ENCODE assay signal across 22 mouse cellular contexts in genomic region chr6:68503937-68504336, GRCm38 (mm10).
A peak's percentile ranks its signal among the peaks of the same experiment; 100 is the strongest.
DNase-seq lines count a peak whose midpoint lies in the region; ATAC-seq and TF ChIP-seq lines count a peak whose summit lies in the region.
"Had no signal": no experiment of that assay in that cellular context is flagged by ENCODE, and none has a peak within 500 bp of the region (broad histone marks: within the 10 kb centered on the region; RNA-seq: fewer than 3 reads in every experiment).

No protein-coding gene starts in this region.

- H3K4me3 ChIP-seq in lung, embryonic 14.5 days (ENCODE audit: low read depth, low read length) = no peak overlapping the region
- H3K4me3 ChIP-seq in lung, adult 2 months (replicated peaks; ENCODE audit: extremely low read depth, low read depth, low read length) = no peak overlapping the region
- H3K4me3 ChIP-seq in stomach, postnatal 0 days (ENCODE audit: low read depth, low read length) = no peak overlapping the region
- H3K4me3 ChIP-seq: embryonic facial prominence, embryonic 12.5 days; heart, embryonic 15.5 days; hindbrain, embryonic 15.5 days; kidney, embryonic 15.5 days; neural tube, embryonic 12.5 days had no signal

- H3K27ac ChIP-seq in lung, embryonic 14.5 days (ENCODE audit: low read depth) = no peak overlapping the region
- no peak overlapping the region for H3K27ac ChIP-seq in stomach, postnatal 0 days (replicated peaks)
- H3K27ac ChIP-seq: embryonic facial prominence, embryonic 12.5 days; heart, embryonic 15.5 days; hindbrain, embryonic 15.5 days; kidney, embryonic 15.5 days; neural tube, embryonic 12.5 days had no signal

- H3K4me2 ChIP-seq in lung, embryonic 14.5 days = no peak overlapping the region
- no peak overlapping the region for H3K4me2 ChIP-seq in stomach, postnatal 0 days (replicated peaks; ENCODE audit: low read depth)
- H3K4me2 ChIP-seq: embryonic facial prominence, embryonic 12.5 days; heart, embryonic 15.5 days; hindbrain, embryonic 15.5 days; kidney, embryonic 15.5 days; midbrain, embryonic 11.5 days; neural tube, embryonic 12.5 days had no signal

- peak; percentile 0 for DNase-seq in embryo, embryonic 11 days
- no peak for DNase-seq in embryo, embryonic 9.5 days (ENCODE audit: extremely low spot score)
- DNase-seq in lung, embryonic 14.5 days = peak; percentile 2
- DNase-seq in lung, adult 2 months = no peak
- DNase-seq in R1 (ENCODE audit: low read depth, low spot score) = peak; percentile 7
- DNase-seq in stomach, postnatal 0 days (ENCODE audit: low spot score) = no peak
- no peak for DNase-seq in heart, adult 11 months
- DNase-seq in testis, postnatal 14 days (ENCODE audit: low spot score) = no peak
- DNase-seq: cerebellum, adult 11-12 months; cerebellum, postnatal 10 days; gastrocnemius, postnatal 36 days; heart, postnatal 4 days; kidney, adult 11 months; lung, postnatal 10 days; retina, postnatal 1 day; thymus, adult 2 months had no signal

- no peak overlapping the region for H3K9ac ChIP-seq in lung, embryonic 14.5 days
- no peak overlapping the region for H3K9ac ChIP-seq in stomach, postnatal 0 days (ENCODE audit: low read length)
- H3K9ac ChIP-seq: embryonic facial prominence, embryonic 12.5 days; heart, embryonic 15.5 days; hindbrain, embryonic 15.5 days; kidney, embryonic 15.5 days; neural tube, embryonic 12.5 days had no signal

- no peaks in the 10 kb centered on the region for H3K27me3 ChIP-seq in lung, embryonic 14.5 days (ENCODE audit: insufficient read depth, low read length)
- no peaks in the 10 kb centered on the region for H3K27me3 ChIP-seq in stomach, postnatal 0 days (ENCODE audit: control insufficient read depth, insufficient read depth, low read length)
- H3K27me3 ChIP-seq: embryonic facial prominence, embryonic 12.5 days; heart, embryonic 15.5 days; hindbrain, embryonic 15.5 days; kidney, embryonic 15.5 days; neural tube, embryonic 12.5 days had no signal

- TF ChIP-seq POLR2A in lung, adult 2 months (IDR thresholded peaks at IDR 0.05; ENCODE audit: borderline replicate concordance, extremely low read depth, low read depth, low read length) = no peak

- no peaks in the 10 kb centered on the region for H3K36me3 ChIP-seq in lung, embryonic 14.5 days (ENCODE audit: insufficient read depth)
- no peaks in the 10 kb centered on the region for H3K36me3 ChIP-seq in stomach, postnatal 0 days (ENCODE audit: control insufficient read depth, insufficient read depth, low read length)
- H3K36me3 ChIP-seq: embryonic facial prominence, embryonic 12.5 days; heart, embryonic 15.5 days; hindbrain, embryonic 15.5 days; kidney, embryonic 15.5 days; neural tube, embryonic 12.5 days had no signal

- TF ChIP-seq EP300 in stomach, postnatal 0 days (optimal IDR thresholded peaks at IDR 0.05) = no peak

- no peak for TF ChIP-seq CTCF in lung, embryonic 14.5 days (IDR thresholded peaks at IDR 0.05; ENCODE audit: low read depth)
- no peak for TF ChIP-seq CTCF in lung, adult 2 months (IDR thresholded peaks at IDR 0.05; ENCODE audit: insufficient read depth, low read length)
- 0 out of 2 replicates have a peak, but pooled peaks have one; percentile 9 for TF ChIP-seq CTCF in stomach, postnatal 0 days (IDR thresholded peaks at IDR 0.05; ENCODE audit: low read depth)

- H3K9me3 ChIP-seq in lung, embryonic 14.5 days (ENCODE audit: low read depth, low read length) = no peaks in the 10 kb centered on the region
- no peaks in the 10 kb centered on the region for H3K9me3 ChIP-seq in stomach, postnatal 0 days (ENCODE audit: control insufficient read depth, low read length)
- H3K9me3 ChIP-seq: embryonic facial prominence, embryonic 12.5 days; heart, embryonic 15.5 days; hindbrain, embryonic 15.5 days; kidney, embryonic 15.5 days; neural tube, embryonic 12.5 days had no signal

- H3K4me1 ChIP-seq in lung, embryonic 14.5 days (ENCODE audit: insufficient read depth) = no peaks in the 10 kb centered on the region
- no peaks in the 10 kb centered on the region for H3K4me1 ChIP-seq in lung, adult 2 months (ENCODE audit: control insufficient read depth, insufficient read depth, low read length)
- no peaks in the 10 kb centered on the region for H3K4me1 ChIP-seq in stomach, postnatal 0 days (replicated peaks; ENCODE audit: control insufficient read depth, insufficient read depth)
- H3K4me1 ChIP-seq: embryonic facial prominence, embryonic 12.5 days; heart, embryonic 15.5 days; hindbrain, embryonic 15.5 days; kidney, embryonic 15.5 days; neural tube, embryonic 12.5 days had no signal

- ATAC-seq in lung, embryonic 14.5 days (ENCODE audit: insufficient read depth) = no peak
- ATAC-seq in stomach, postnatal 0 days (ENCODE audit: low FRiP score, low TSS enrichment) = no peak

Comparison
In these comparisons a context has a peak if more than half of its experiments do, and no peak if none do; other contexts are left out.
1. DNase-seq: peak in embryo, embryonic 11 days (single experiment), lung, embryonic 14.5 days (single experiment) and R1 (single experiment); none in embryo, embryonic 9.5 days (single experiment), lung, adult 2 months (single experiment), stomach, postnatal 0 days (single experiment), heart, adult 11 months (single experiment) and testis, postnatal 14 days (single experiment).